22 mouse cellular contexts compared by ENCODE assay signal in genomic region chr8:106311967-106312366, GRCm38 (mm10). TPM values are rescaled to one million over a fixed set of nuclear protein-coding genes. Genes with fewer than 3 reads are reported as not detected.
DNase-seq lines count a peak whose midpoint lies in the region; ATAC-seq and TF ChIP-seq lines count a peak whose summit lies in the region.
"Had no signal": no experiment of that assay in that cellular context is flagged by ENCODE, and none has a peak within 500 bp of the region (broad histone marks: within the 10 kb centered on the region; RNA-seq: fewer than 3 reads in every experiment).

No protein-coding gene starts in this region.

- no peak overlapping the region for H3K4me3 ChIP-seq in heart, postnatal 0 days (ENCODE audit: low read depth, low read length)
- no peak overlapping the region for H3K4me3 ChIP-seq in heart, embryonic 12.5 days
- no peak overlapping the region for H3K4me3 ChIP-seq in liver, postnatal 0 days (ENCODE audit: low read depth, low read length)
- H3K4me3 ChIP-seq in liver, embryonic 12.5 days = no peak overlapping the region
- H3K4me3 ChIP-seq in midbrain, embryonic 10.5 days = no peak overlapping the region
- H3K4me3 ChIP-seq: embryonic facial prominence, embryonic 15.5 days; forebrain, embryonic 10.5 days; liver, embryonic 15.5 days had no signal

- TF ChIP-seq EP300 in heart, postnatal 0 days (IDR thresholded peaks at IDR 0.05; ENCODE audit: low read depth) = no peak
- no peak for TF ChIP-seq EP300 in liver, postnatal 0 days (IDR thresholded peaks at IDR 0.05; ENCODE audit: low read depth)

- ATAC-seq in heart, postnatal 0 days (ENCODE audit: insufficient read depth, low read depth) = no peak
- ATAC-seq in heart, embryonic 12.5 days (ENCODE audit: insufficient number of reproducible peaks, low FRiP score) = no peak
- ATAC-seq in liver, postnatal 0 days = no peak
- no peak for ATAC-seq in liver, embryonic 12.5 days
- ATAC-seq: activated CD4-positive, CD25-positive, alpha-beta regulatory T cell, adult 4 months; hindbrain, embryonic 16.5 days had no signal

- no peak overlapping the region for H3K4me2 ChIP-seq in heart, postnatal 0 days (ENCODE audit: low read depth, low read length)
- no peak overlapping the region for H3K4me2 ChIP-seq in heart, embryonic 12.5 days
- no peak overlapping the region for H3K4me2 ChIP-seq in liver, postnatal 0 days (ENCODE audit: low read depth, low read length)
- no peak overlapping the region for H3K4me2 ChIP-seq in liver, embryonic 12.5 days
- H3K4me2 ChIP-seq: embryonic facial prominence, embryonic 15.5 days; liver, embryonic 15.5 days; midbrain, embryonic 11.5 days had no signal

- TF ChIP-seq CTCF in heart, postnatal 0 days (IDR thresholded peaks at IDR 0.05; ENCODE audit: low read depth) = peak; percentile 16; the same call in 1 of the 2 replicates
- peak; percentile 45 for TF ChIP-seq CTCF in liver, postnatal 0 days (IDR thresholded peaks at IDR 0.05; ENCODE audit: low read depth)

- no peaks in the 10 kb centered on the region for H3K27me3 ChIP-seq in heart, postnatal 0 days (ENCODE audit: control insufficient read depth, insufficient read depth, low read length)
- no peaks in the 10 kb centered on the region for H3K27me3 ChIP-seq in heart, embryonic 12.5 days (replicated peaks)
- no peaks in the 10 kb centered on the region for H3K27me3 ChIP-seq in liver, postnatal 0 days (ENCODE audit: insufficient read depth, low read length)
- no peaks in the 10 kb centered on the region for H3K27me3 ChIP-seq in liver, embryonic 12.5 days (replicated peaks)
- no peaks in the 10 kb centered on the region for H3K27me3 ChIP-seq in splenic B cell, adult 2 months (ENCODE audit: control insufficient read depth, insufficient read depth, low read length, poor library complexity, severe bottlenecking)
- 0 out of 2 replicates have a peak, but pooled peaks cover 4% of the 10 kb centered on the region for H3K27me3 ChIP-seq in midbrain, embryonic 10.5 days (ENCODE audit: low read depth, poor library complexity, severe bottlenecking)
- H3K27me3 ChIP-seq: embryonic facial prominence, embryonic 15.5 days; liver, embryonic 15.5 days had no signal

- DNase-seq in heart, postnatal 0 days (ENCODE audit: low spot score) = no peak
- no peak for DNase-seq in liver, postnatal 0 days
- DNase-seq in ES-CJ7 (ENCODE audit: low read depth, low spot score) = peak; percentile 50
- DNase-seq in splenic B cell, adult 2 months (ENCODE audit: low read depth, low spot score) = peak; percentile 28
- no peak for DNase-seq in midbrain, embryonic 10.5 days (ENCODE audit: low spot score)
- DNase-seq in cerebellum, postnatal 36 days = no peak
- DNase-seq: cerebellum, adult 9-11 months; embryo, embryonic 11 days; gastrocnemius, postnatal 25 days; kidney, adult 2 months; kidney, postnatal 4 days; left cerebral cortex, postnatal 4 days; lung, postnatal 4 days; right cerebral cortex, postnatal 4 days had no signal

- no peaks in the 10 kb centered on the region for H3K4me1 ChIP-seq in heart, postnatal 0 days (ENCODE audit: control insufficient read depth, insufficient read depth)
- H3K4me1 ChIP-seq in heart, embryonic 12.5 days (replicated peaks) = peaks cover 9% of the 10 kb centered on the region; the same call in 1 of the 2 replicates
- peaks cover 7% of the 10 kb centered on the region for H3K4me1 ChIP-seq in liver, postnatal 0 days (ENCODE audit: insufficient read depth)
- peaks cover 9% of the 10 kb centered on the region; the same call in 1 of the 2 replicates for H3K4me1 ChIP-seq in liver, embryonic 12.5 days
- H3K4me1 ChIP-seq in midbrain, embryonic 10.5 days = peaks cover 12% of the 10 kb centered on the region
- H3K4me1 ChIP-seq: embryonic facial prominence, embryonic 15.5 days had no signal

- 91% methylated on average over 1 of the region's 1 CpGs for WGBS in heart, postnatal 0 days
- WGBS in heart, embryonic 12.5 days = 98% methylated on average over 1 of the region's 1 CpGs
- 88% methylated on average over 1 of the region's 1 CpGs for WGBS in liver, postnatal 0 days (ENCODE audit: insufficient replicate concordance)
- 70% methylated on average over 1 of the region's 1 CpGs for WGBS in liver, embryonic 12.5 days (ENCODE audit: insufficient replicate concordance)
- 95% methylated on average over 1 of the region's 1 CpGs for WGBS in midbrain, embryonic 10.5 days

- H3K36me3 ChIP-seq in heart, postnatal 0 days (replicated peaks; ENCODE audit: control insufficient read depth, insufficient read depth, low read length) = no peaks in the 10 kb centered on the region
- H3K36me3 ChIP-seq in heart, embryonic 12.5 days = no peaks in the 10 kb centered on the region
- no peaks in the 10 kb centered on the region for H3K36me3 ChIP-seq in liver, postnatal 0 days (replicated peaks; ENCODE audit: insufficient read depth, low read length)
- no peaks in the 10 kb centered on the region for H3K36me3 ChIP-seq in liver, embryonic 12.5 days
- no peaks in the 10 kb centered on the region for H3K36me3 ChIP-seq in splenic B cell, adult 2 months (ENCODE audit: control insufficient read depth, insufficient read depth, low read length, poor library complexity, severe bottlenecking)
- H3K36me3 ChIP-seq in midbrain, embryonic 10.5 days = no peaks in the 10 kb centered on the region
- H3K36me3 ChIP-seq: embryonic facial prominence, embryonic 15.5 days; forebrain, embryonic 10.5 days; liver, embryonic 15.5 days had no signal

- H3K9ac ChIP-seq in heart, postnatal 0 days (replicated peaks; ENCODE audit: low read depth, low read length) = no peak overlapping the region
- H3K9ac ChIP-seq in heart, embryonic 12.5 days = no peak overlapping the region
- no peak overlapping the region for H3K9ac ChIP-seq in liver, postnatal 0 days (replicated peaks)
- H3K9ac ChIP-seq in liver, embryonic 12.5 days = no peak overlapping the region
- H3K9ac ChIP-seq: embryonic facial prominence, embryonic 15.5 days; liver, embryonic 15.5 days had no signal

- no peak overlapping the region for H3K27ac ChIP-seq in heart, postnatal 0 days (ENCODE audit: low read depth)
- H3K27ac ChIP-seq in heart, embryonic 12.5 days (ENCODE audit: poor library complexity, severe bottlenecking) = no peak overlapping the region
- no peak overlapping the region for H3K27ac ChIP-seq in liver, postnatal 0 days (ENCODE audit: low read depth)
- no peak overlapping the region for H3K27ac ChIP-seq in liver, embryonic 12.5 days
- H3K27ac ChIP-seq in midbrain, embryonic 10.5 days (replicated peaks) = no peak overlapping the region
- H3K27ac ChIP-seq: embryonic facial prominence, embryonic 15.5 days; forebrain, embryonic 10.5 days; liver, embryonic 15.5 days had no signal

- H3K9me3 ChIP-seq in heart, postnatal 0 days (replicated peaks; ENCODE audit: control insufficient read depth, low read length) = no peaks in the 10 kb centered on the region
- H3K9me3 ChIP-seq in heart, embryonic 12.5 days (replicated peaks) = no peaks in the 10 kb centered on the region
- no peaks in the 10 kb centered on the region for H3K9me3 ChIP-seq in liver, postnatal 0 days (ENCODE audit: low read length)
- H3K9me3 ChIP-seq in liver, embryonic 12.5 days (replicated peaks) = no peaks in the 10 kb centered on the region
- H3K9me3 ChIP-seq in midbrain, embryonic 10.5 days (replicated peaks) = no peaks in the 10 kb centered on the region
- H3K9me3 ChIP-seq: embryonic facial prominence, embryonic 15.5 days; forebrain, embryonic 10.5 days; liver, embryonic 15.5 days had no signal

RNA-seq across cellular contexts. Expression of gene Smpd3, which starts 25.8 kb away (rescaled TPM):
- 6.5 and 8.0 TPM in 2 replicates for total RNA-seq in heart, postnatal 0 days (2014; rRNA removed; ENCODE audit: low replicate concordance)
- polyA plus RNA-seq in heart, postnatal 0 days (2015; fragmentation: Nextera tagmentation; extraction: Ambion mirVana) = 2.4 and 2.5 TPM in 2 replicates
- 2.5 and 2.8 TPM in 2 replicates for polyA plus RNA-seq in heart, embryonic 12.5 days (2016; fragmentation: Nextera tagmentation; extraction: Ambion mirVana)
- polyA plus RNA-seq in liver, postnatal 0 days (2015; fragmentation: Nextera tagmentation; extraction: Ambion mirVana) = 1.2 and 1.3 TPM in 2 replicates
- polyA plus RNA-seq in liver, embryonic 12.5 days (2016; fragmentation: Nextera tagmentation; extraction: Ambion mirVana) = 0.61 and 0.92 TPM in 2 replicates
- 10.4 and 17.3 TPM in 2 replicates for polyA plus RNA-seq in midbrain, embryonic 10.5 days (2016; fragmentation: Nextera tagmentation; extraction: Ambion mirVana)
- polyA plus RNA-seq: activated CD4-positive, CD25-positive, alpha-beta regulatory T cell, adult 4 months had no signal

Comparison
In these comparisons a context has a peak if more than half of its experiments do, and no peak if none do; other contexts are left out.
1. DNase-seq: peak in ES-CJ7 (single experiment) and splenic B cell, adult 2 months (single experiment); none in heart, postnatal 0 days (single experiment), liver, postnatal 0 days (single experiment), midbrain, embryonic 10.5 days (single experiment) and cerebellum, postnatal 36 days (0 of 2).